Mouse (Mus musculus) ES-CJ7 (cell line): ENCODE measurements around the gene Sfta2.
A peak's percentile ranks its signal among the peaks of the same experiment; 100 is the strongest.

Experiments used
- DNase-seq: peaks from one replicate; pipeline ENCODE4 v3.0.0; 2011; ENCODE audit warnings: low read depth, low spot score

Gene Sfta2

GRCm38 (mm10) chr17:35601249-35601648 lies at the start of gene Sfta2:
Sfta2 (plus strand) TSS chr17:35601549.
- no peak for DNase-seq

- no peak for DNase-seq
These were observed 49.4 kb upstream of the Sfta2 start, which contains the start of gene Cdsn for GRCm38 (mm10) chr17:35551881-35552414. Cdsn (plus strand) TSS chr17:35552128.

GRCm38 (mm10) chr17:35554321-35554720 lies 47.0 kb upstream of the Sfta2 start:
- DNase-seq: no peak

GRCm38 (mm10) chr17:35554761-35555397 lies 46.5 kb upstream of the Sfta2 start:
- no peak for DNase-seq

GRCm38 (mm10) chr17:35556186-35556765 lies 45.1 kb upstream of the Sfta2 start:
- DNase-seq: no peak

GRCm38 (mm10) chr17:35556812-35557211 lies 44.5 kb upstream of the Sfta2 start:
- DNase-seq: peak; percentile 78

GRCm38 (mm10) chr17:35557351-35557750 lies 44.0 kb upstream of the Sfta2 start:
- DNase-seq: no peak

- no peak for DNase-seq
These were observed 43.1 kb upstream of the Sfta2 start for GRCm38 (mm10) chr17:35558216-35558615.

GRCm38 (mm10) chr17:35567150-35567549 lies 34.2 kb upstream of the Sfta2 start, which contains the start of gene 2300002M23Rik:
2300002M23Rik (plus strand) TSS chr17:35567450.
- DNase-seq: no peak

- DNase-seq: no peak
These were observed 33.6 kb upstream of the Sfta2 start for GRCm38 (mm10) chr17:35567767-35568166.

- DNase-seq: no peak
These were observed 32.0 kb upstream of the Sfta2 start for GRCm38 (mm10) chr17:35569091-35569944.

- DNase-seq: no peak
These were observed 30.5 kb upstream of the Sfta2 start for GRCm38 (mm10) chr17:35570836-35571235.

GRCm38 (mm10) chr17:35571477-35571876 lies 29.9 kb upstream of the Sfta2 start:
- no peak for DNase-seq

GRCm38 (mm10) chr17:35578211-35578610 lies 23.1 kb upstream of the Sfta2 start:
- peak; percentile 96 for DNase-seq

- peak; percentile 54 for DNase-seq
These were observed 18.4 kb upstream of the Sfta2 start for GRCm38 (mm10) chr17:35582900-35583299.

GRCm38 (mm10) chr17:35584330-35584937 lies 16.9 kb upstream of the Sfta2 start:
- peak; percentile 78 for DNase-seq

- DNase-seq: no peak
These were observed 14.1 kb upstream of the Sfta2 start for GRCm38 (mm10) chr17:35587291-35587690.

- no peak for DNase-seq
These were observed 13.0 kb upstream of the Sfta2 start for GRCm38 (mm10) chr17:35588387-35588786.

- peak; percentile 92 for DNase-seq
These were observed 10.7 kb upstream of the Sfta2 start for GRCm38 (mm10) chr17:35590410-35591218.

- DNase-seq: peak; percentile 37
These were observed 10.2 kb upstream of the Sfta2 start for GRCm38 (mm10) chr17:35591219-35591578.

- DNase-seq: no peak
These were observed 9.6 kb upstream of the Sfta2 start for GRCm38 (mm10) chr17:35591731-35592130.
